Mouse (Mus musculus) midbrain, embryonic 13.5 days (tissue): ENCODE measurements around the gene Brca2. TPM values are rescaled to one million over a fixed set of nuclear protein-coding genes. Genes with fewer than 3 reads are reported as not detected.

Source experiments
- ATAC-seq: fragments of 200-750 bp; cut with Nextera tagmentation; 2 replicates; pipeline ENCODE4 v1.8.0; 2017; ENCODE audit warnings: mild to moderate bottlenecking, moderate TSS enrichment, moderate library complexity
- H3K27ac ChIP-seq: fragments of 300-500 bp; sonication (generic); 2 replicates; pipeline ENCODE4 v1.5.1; 2015; ENCODE audit warnings: inconsistent platforms, mild to moderate bottlenecking, moderate library complexity
- H3K27me3 ChIP-seq: fragments of 300-500 bp; sonication (generic); 2 replicates; pipeline ENCODE4 v1.6.1; 2015; ENCODE audit warnings: mild to moderate bottlenecking, inconsistent platforms
- H3K36me3 ChIP-seq: fragments of 300-500 bp; sonication (generic); 2 replicates; pipeline ENCODE4 v1.6.1; 2015; ENCODE audit warnings: mild to moderate bottlenecking, inconsistent platforms
- H3K4me1 ChIP-seq: fragments of 300-500 bp; sonication (generic); replicated peaks from 2 replicates; pipeline ENCODE4 v1.6.1; 2015; ENCODE audit warnings: inconsistent platforms
- H3K4me2 ChIP-seq: fragments of 300-500 bp; sonication (generic); replicated peaks from 2 replicates; pipeline ENCODE4 v1.6.1; 2015; ENCODE audit warnings: moderate library complexity, mild to moderate bottlenecking, inconsistent platforms
- H3K4me3 ChIP-seq: fragments of 300-500 bp; sonication (generic); replicated peaks from 2 replicates; pipeline ENCODE4 v1.5.1; 2015; ENCODE audit warnings: mild to moderate bottlenecking, inconsistent platforms
- H3K9ac ChIP-seq: fragments of 300-500 bp; sonication (generic); replicated peaks from 2 replicates; pipeline ENCODE4 v1.6.1; 2015; ENCODE audit warnings: mild to moderate bottlenecking, inconsistent platforms
- H3K9me3 ChIP-seq: fragments of 300-500 bp; sonication (generic); 2 replicates; pipeline ENCODE4 v1.6.1; 2016; ENCODE audit warnings: mild to moderate bottlenecking, inconsistent platforms
- WGBS: fragments of 180-500 bp; shearing (Covaris S2); methylation state at CpG from one replicate; pipeline ENCODE4 v1.1.7; 2015; 5-methylcytosine and 5-hydroxymethylcytosine counted together
- polyA plus RNA-seq: library from polyadenylated mRNA; unstranded; fragments of >200 nt; fragmentation: Nextera tagmentation; extraction: Ambion mirVana; gene quantifications from 2 replicates; pipeline ENCODE4 v1.2.1, GENCODE M21; 2015

Gene Brca2
- polyA plus RNA-seq, 1 experiment from 2014 or later: 18.0 TPM

- Histone ChIP-seq H3K4me1 (peaks cover 16% of the 10 kb centered on the region), H3K36me3 (no peaks in the 10 kb centered on the region), H3K9ac (peak overlapping the region; percentile 80), H3K9me3 (no peaks in the 10 kb centered on the region), H3K4me2 (peak overlapping the region; percentile 100), H3K27ac (no peak overlapping the region), H3K4me3 (peak overlapping the region; percentile 83), H3K27me3 (peaks cover 41% of the 10 kb centered on the region)
- WGBS: 10% methylated on average over 40 of the region's 40 CpGs
- ATAC-seq: peak; percentile 58
These were observed 70.7 kb downstream of the Brca2 start for GRCm38 (mm10) chr5:150592904-150593755.

GRCm38 (mm10) chr5:150593756-150594648 lies 71.6 kb downstream of the Brca2 start:
- Histone ChIP-seq H3K27me3 (peaks cover 41% of the 10 kb centered on the region), H3K27ac (no peak overlapping the region), H3K36me3 (no peaks in the 10 kb centered on the region), H3K9ac (peak overlapping the region; percentile 80), H3K4me1 (peaks cover 16% of the 10 kb centered on the region), H3K4me3 (peak overlapping the region; percentile 83), H3K9me3 (no peaks in the 10 kb centered on the region), H3K4me2 (peak overlapping the region; percentile 100)
- peak; percentile 81 for ATAC-seq
- under 1% methylated on average over 94 of the region's 102 CpGs for WGBS

GRCm38 (mm10) chr5:150594649-150595339 lies 72.4 kb downstream of the Brca2 start:
- WGBS: 6% methylated on average over 17 of the region's 17 CpGs

GRCm38 (mm10) chr5:150595366-150596016 lies 73.1 kb downstream of the Brca2 start:
- no peak overlapping the region for H3K9ac ChIP-seq
- H3K9me3 ChIP-seq: no peaks in the 10 kb centered on the region
- H3K27me3 ChIP-seq: peaks cover 41% of the 10 kb centered on the region
- H3K4me3 ChIP-seq: no peak overlapping the region
- no peaks in the 10 kb centered on the region for H3K36me3 ChIP-seq
- peaks cover 16% of the 10 kb centered on the region for H3K4me1 ChIP-seq
- 55% methylated on average over 11 of the region's 11 CpGs for WGBS
- H3K27ac ChIP-seq: no peak overlapping the region
- no peak for ATAC-seq
- H3K4me2 ChIP-seq: no peak overlapping the region

More at GRCm38 (mm10) chr5:150594649-150595339, 72.4 kb downstream of the Brca2 start:
- no peak overlapping the region for H3K27ac ChIP-seq
- H3K27me3 ChIP-seq: peaks cover 41% of the 10 kb centered on the region
- peak overlapping the region; percentile 83 for H3K4me3 ChIP-seq
- peak; percentile 69 for ATAC-seq
- peaks cover 16% of the 10 kb centered on the region for H3K4me1 ChIP-seq
- H3K4me2 ChIP-seq: peak overlapping the region; percentile 100
- no peaks in the 10 kb centered on the region for H3K36me3 ChIP-seq
- no peaks in the 10 kb centered on the region for H3K9me3 ChIP-seq
- peak overlapping the region; percentile 80 for H3K9ac ChIP-seq

GRCm38 (mm10) chr5:150597088-150597487 lies 74.7 kb downstream of the Brca2 start, which contains the start of gene N4bp2l1:
Gene N4bp2l1, minus strand, starts transcription at chr5:150597188.
- no peak within 1 kb of the TSS for H3K4me2 ChIP-seq
- H3K4me3 ChIP-seq: no peak within 1 kb of the TSS
- no peaks in the 10 kb centered on the region for H3K9me3 ChIP-seq
- no peak for ATAC-seq
- no peak within 1 kb of the TSS for H3K27ac ChIP-seq
- H3K27me3 ChIP-seq: peaks cover 38% of the 10 kb centered on the region
- H3K4me1 ChIP-seq: peaks cover 29% of the 10 kb centered on the region
- H3K9ac ChIP-seq: no peak within 1 kb of the TSS
- WGBS: 89% methylated on average over 7 of the region's 7 CpGs
- no peaks in the 10 kb centered on the region for H3K36me3 ChIP-seq

- Histone ChIP-seq H3K36me3 (no peaks in the 10 kb centered on the region), H3K4me1 (peaks cover 24% of the 10 kb centered on the region), H3K27me3 (peaks cover 25% of the 10 kb centered on the region), H3K27ac (no peak overlapping the region), H3K4me2 (no peak overlapping the region), H3K9ac (no peak overlapping the region), H3K4me3 (no peak overlapping the region), H3K9me3 (no peaks in the 10 kb centered on the region)
- WGBS: 72% methylated on average over 21 of the region's 21 CpGs
- ATAC-seq: no peak
These were observed 76.0 kb downstream of the Brca2 start for GRCm38 (mm10) chr5:150598202-150599119.

GRCm38 (mm10) chr5:150599301-150600294 lies 77.2 kb downstream of the Brca2 start:
- WGBS: 62% methylated on average over 13 of the region's 13 CpGs
- ATAC-seq: no peak

GRCm38 (mm10) chr5:150600554-150601440 lies 78.4 kb downstream of the Brca2 start:
- Histone ChIP-seq H3K4me3 (no peak overlapping the region), H3K9ac (no peak overlapping the region), H3K36me3 (no peaks in the 10 kb centered on the region), H3K9me3 (no peaks in the 10 kb centered on the region), H3K27me3 (peaks cover 9% of the 10 kb centered on the region), H3K4me1 (peaks cover 14% of the 10 kb centered on the region), H3K27ac (peak overlapping the region; percentile 47; the same call in 1 of the 2 replicates), H3K4me2 (no peak overlapping the region)
- ATAC-seq: peak; percentile 25; the same call in 1 of the 2 replicates
- WGBS: 80% methylated on average over 20 of the region's 20 CpGs

More at GRCm38 (mm10) chr5:150599301-150600294, 77.2 kb downstream of the Brca2 start:
- Histone ChIP-seq H3K27ac (no peak overlapping the region), H3K9ac (no peak overlapping the region), H3K36me3 (no peaks in the 10 kb centered on the region), H3K27me3 (peaks cover 19% of the 10 kb centered on the region), H3K9me3 (no peaks in the 10 kb centered on the region), H3K4me3 (no peak overlapping the region), H3K4me2 (no peak overlapping the region), H3K4me1 (peaks cover 20% of the 10 kb centered on the region)
